Mouse (Mus musculus): Measurements from ENCODE around the gene Bcas3. TPM values are rescaled to one million over a fixed set of nuclear protein-coding genes. Genes with fewer than 3 reads are reported as not detected.

Bcas3 gene
- polyA plus RNA-seq, 1 experiment from 2014 or later = 28.0 TPM

GRCm38 (mm10) chr11:85836523-85837290 is 483.7 kb downstream of the Bcas3 start:
- H3K4me2 ChIP-seq (ENCODE audit: low read depth, low read length) = peak overlapping the region; percentile 72
- H3K9ac ChIP-seq (ENCODE audit: low read depth, low read length) = peak overlapping the region; percentile 97
- H3K9me3 ChIP-seq (ENCODE audit: control insufficient read depth, low read length) = no peaks in the 10 kb centered on the region
- no peak for ATAC-seq (ENCODE audit: low read depth)
- H3K4me1 ChIP-seq (ENCODE audit: control insufficient read depth, insufficient read depth, low read length) = peaks cover 5% of the 10 kb centered on the region
- peak overlapping the region; percentile 70 for H3K4me3 ChIP-seq (ENCODE audit: low read depth, low read length)
- peak overlapping the region; percentile 94 for H3K27ac ChIP-seq (replicated peaks; ENCODE audit: low read depth, low read length)
- H3K36me3 ChIP-seq (ENCODE audit: control insufficient read depth, insufficient read depth, low read length) = peaks cover 36% of the 10 kb centered on the region
- peaks cover 66% of the 10 kb centered on the region; the same call in 1 of the 2 replicates for H3K27me3 ChIP-seq (replicated peaks; ENCODE audit: control insufficient read depth, insufficient read depth, low read length)
- DNase-seq (ENCODE audit: low spot score) = no peak
- 5% methylated on average over 32 of the region's 32 CpGs for WGBS

- WGBS = 2% methylated on average over 18 of the region's 18 CpGs
- ATAC-seq (ENCODE audit: low read depth) = no peak
- DNase-seq (ENCODE audit: low spot score) = no peak
- peak overlapping the region; percentile 94 for H3K27ac ChIP-seq (replicated peaks; ENCODE audit: low read depth, low read length)
- peak overlapping the region; percentile 97 for H3K9ac ChIP-seq (ENCODE audit: low read depth, low read length)
- H3K36me3 ChIP-seq (ENCODE audit: control insufficient read depth, insufficient read depth, low read length) = peaks cover 36% of the 10 kb centered on the region
- peak overlapping the region; percentile 70 for H3K4me3 ChIP-seq (ENCODE audit: low read depth, low read length)
- no peaks in the 10 kb centered on the region for H3K9me3 ChIP-seq (ENCODE audit: control insufficient read depth, low read length)
- peaks cover 61% of the 10 kb centered on the region; the same call in 1 of the 2 replicates for H3K27me3 ChIP-seq (replicated peaks; ENCODE audit: control insufficient read depth, insufficient read depth, low read length)
- peaks cover 5% of the 10 kb centered on the region for H3K4me1 ChIP-seq (ENCODE audit: control insufficient read depth, insufficient read depth, low read length)
- H3K4me2 ChIP-seq (ENCODE audit: low read depth, low read length) = peak overlapping the region; percentile 72
These were observed 484.3 kb downstream of the Bcas3 start for GRCm38 (mm10) chr11:85837291-85837647.

GRCm38 (mm10) chr11:85837648-85838423 is 484.9 kb downstream of the Bcas3 start:
- Histone ChIP-seq H3K27ac (replicated peaks; ENCODE audit: low read depth, low read length) (peak overlapping the region; percentile 94), H3K4me1 (ENCODE audit: control insufficient read depth, insufficient read depth, low read length) (peaks cover 7% of the 10 kb centered on the region), H3K9ac (ENCODE audit: low read depth, low read length) (peak overlapping the region; percentile 97), H3K27me3 (replicated peaks; ENCODE audit: control insufficient read depth, insufficient read depth, low read length) (peaks cover 63% of the 10 kb centered on the region; the same call in 1 of the 2 replicates), H3K4me2 (ENCODE audit: low read depth, low read length) (peak overlapping the region; percentile 72), H3K36me3 (ENCODE audit: control insufficient read depth, insufficient read depth, low read length) (peaks cover 36% of the 10 kb centered on the region), H3K9me3 (ENCODE audit: control insufficient read depth, low read length) (no peaks in the 10 kb centered on the region), H3K4me3 (ENCODE audit: low read depth, low read length) (peak overlapping the region; percentile 70)
- WGBS = under 1% methylated on average over 30 of the region's 67 CpGs
- ATAC-seq (ENCODE audit: low read depth) (no peak), DNase-seq (ENCODE audit: low spot score) (no peak)

- peak overlapping the region; percentile 94 for H3K27ac ChIP-seq (replicated peaks; ENCODE audit: low read depth, low read length)
- H3K9me3 ChIP-seq (ENCODE audit: control insufficient read depth, low read length) = no peaks in the 10 kb centered on the region
- 17% methylated on average over 20 of the region's 20 CpGs for WGBS
- peak; percentile 74 for DNase-seq (ENCODE audit: low spot score)
- peaks cover 9% of the 10 kb centered on the region for H3K4me1 ChIP-seq (ENCODE audit: control insufficient read depth, insufficient read depth, low read length)
- H3K4me3 ChIP-seq (ENCODE audit: low read depth, low read length) = peak overlapping the region; percentile 70
- peaks cover 63% of the 10 kb centered on the region; the same call in 1 of the 2 replicates for H3K27me3 ChIP-seq (replicated peaks; ENCODE audit: control insufficient read depth, insufficient read depth, low read length)
- ATAC-seq (ENCODE audit: low read depth) = no peak
- peak overlapping the region; percentile 97 for H3K9ac ChIP-seq (ENCODE audit: low read depth, low read length)
- H3K36me3 ChIP-seq (ENCODE audit: control insufficient read depth, insufficient read depth, low read length) = peaks cover 36% of the 10 kb centered on the region
- peak overlapping the region; percentile 72 for H3K4me2 ChIP-seq (ENCODE audit: low read depth, low read length)
These were observed 485.7 kb downstream of the Bcas3 start for GRCm38 (mm10) chr11:85838424-85839257.

- Histone ChIP-seq H3K27me3 (replicated peaks; ENCODE audit: control insufficient read depth, insufficient read depth, low read length) (peaks cover 61% of the 10 kb centered on the region; the same call in 1 of the 2 replicates), H3K9me3 (ENCODE audit: control insufficient read depth, low read length) (no peaks in the 10 kb centered on the region), H3K4me3 (ENCODE audit: low read depth, low read length) (peak overlapping the region; percentile 70), H3K9ac (ENCODE audit: low read depth, low read length) (peak overlapping the region; percentile 97), H3K27ac (replicated peaks; ENCODE audit: low read depth, low read length) (peak overlapping the region; percentile 94), H3K4me1 (ENCODE audit: control insufficient read depth, insufficient read depth, low read length) (peaks cover 9% of the 10 kb centered on the region), H3K4me2 (ENCODE audit: low read depth, low read length) (peak overlapping the region; percentile 72), H3K36me3 (ENCODE audit: control insufficient read depth, insufficient read depth, low read length) (peaks cover 36% of the 10 kb centered on the region)
- DNase-seq (ENCODE audit: low spot score) (peak; percentile 47), ATAC-seq (ENCODE audit: low read depth) (no peak)
- 30% methylated on average over 7 of the region's 7 CpGs for WGBS
These were observed 486.5 kb downstream of the Bcas3 start for GRCm38 (mm10) chr11:85839258-85840030.

GRCm38 (mm10) chr11:85840031-85840802 is 487.2 kb downstream of the Bcas3 start:
- WGBS = 12% methylated on average over 27 of the region's 27 CpGs
- no peak for DNase-seq (ENCODE audit: low spot score)
- Histone ChIP-seq H3K27me3 (replicated peaks; ENCODE audit: control insufficient read depth, insufficient read depth, low read length) (peaks cover 53% of the 10 kb centered on the region; the same call in 1 of the 2 replicates), H3K36me3 (ENCODE audit: control insufficient read depth, insufficient read depth, low read length) (peaks cover 36% of the 10 kb centered on the region), H3K4me3 (ENCODE audit: low read depth, low read length) (peak overlapping the region; percentile 70), H3K4me1 (ENCODE audit: control insufficient read depth, insufficient read depth, low read length) (peaks cover 11% of the 10 kb centered on the region), H3K4me2 (ENCODE audit: low read depth, low read length) (peak overlapping the region; percentile 72), H3K9me3 (ENCODE audit: control insufficient read depth, low read length) (no peaks in the 10 kb centered on the region), H3K9ac (ENCODE audit: low read depth, low read length) (peak overlapping the region; percentile 97), H3K27ac (replicated peaks; ENCODE audit: low read depth, low read length) (peak overlapping the region; percentile 94)
- no peak for ATAC-seq (ENCODE audit: low read depth)

GRCm38 (mm10) chr11:85840803-85841145 is 487.8 kb downstream of the Bcas3 start:
- peak overlapping the region; percentile 94 for H3K27ac ChIP-seq (replicated peaks; ENCODE audit: low read depth, low read length)
- H3K4me1 ChIP-seq (ENCODE audit: control insufficient read depth, insufficient read depth, low read length) = peaks cover 11% of the 10 kb centered on the region
- peaks cover 36% of the 10 kb centered on the region for H3K36me3 ChIP-seq (ENCODE audit: control insufficient read depth, insufficient read depth, low read length)
- H3K4me2 ChIP-seq (ENCODE audit: low read depth, low read length) = peak overlapping the region; percentile 72
- ATAC-seq (ENCODE audit: low read depth) (no peak), DNase-seq (ENCODE audit: low spot score) (no peak)
- H3K9me3 ChIP-seq (ENCODE audit: control insufficient read depth, low read length) = no peaks in the 10 kb centered on the region
- peak overlapping the region; percentile 70 for H3K4me3 ChIP-seq (ENCODE audit: low read depth, low read length)
- peak overlapping the region; percentile 97 for H3K9ac ChIP-seq (ENCODE audit: low read depth, low read length)
- peaks cover 51% of the 10 kb centered on the region; the same call in 1 of the 2 replicates for H3K27me3 ChIP-seq (replicated peaks; ENCODE audit: control insufficient read depth, insufficient read depth, low read length)
- 8% methylated on average over 17 of the region's 21 CpGs for WGBS
